Mouse (Mus musculus): ENCODE measurements around the gene Ephx4. TPM values are rescaled to one million over a fixed set of nuclear protein-coding genes. Genes with fewer than 3 reads are reported as not detected.

Ephx4 gene
- total RNA-seq, 2 experiments from 2014 or later = 0.45 TPM; not detected in 1

Other genes starting within 250 kb of the Ephx4 start
- 10 to 100 TPM; 42.6 to 52.0 TPM for gene Tgfbr3, start 113.1 kb upstream of the Ephx4 start, total RNA-seq (2021)
- 1 to 10 TPM; 1.0 to 1.2 TPM for gene Brdt, start 71.6 kb upstream of the Ephx4 start, total RNA-seq (2021)
- gene Lpcat2b, start 28.8 kb downstream of the Ephx4 start, total RNA-seq (2021) = not detected
- gene Btbd8, start 35.3 kb downstream of the Ephx4 start, total RNA-seq (2021) = 1 to 10 TPM; 5.1 to 6.5 TPM
- gene Gm42669, start 104.9 kb downstream of the Ephx4 start, total RNA-seq (2021) = not detected
- gene 1700028K03Rik, start 132.0 kb downstream of the Ephx4 start, total RNA-seq (2021) = under 1 TPM in 1 of 2 experiments, not detected in 1; 0.12 TPM
- gene Rpap2, start 194.6 kb downstream of the Ephx4 start, total RNA-seq (2021) = 10 to 100 TPM in 1 of 2 experiments, 1 to 10 TPM in 1; 9.2 to 10.0 TPM
- 1 to 10 TPM; 9.0 to 9.2 TPM for gene Glmn, start 195.2 kb downstream of the Ephx4 start, total RNA-seq (2021)

All from heart, postnatal 10 days (tissue).